In the genomic region with DNA sequence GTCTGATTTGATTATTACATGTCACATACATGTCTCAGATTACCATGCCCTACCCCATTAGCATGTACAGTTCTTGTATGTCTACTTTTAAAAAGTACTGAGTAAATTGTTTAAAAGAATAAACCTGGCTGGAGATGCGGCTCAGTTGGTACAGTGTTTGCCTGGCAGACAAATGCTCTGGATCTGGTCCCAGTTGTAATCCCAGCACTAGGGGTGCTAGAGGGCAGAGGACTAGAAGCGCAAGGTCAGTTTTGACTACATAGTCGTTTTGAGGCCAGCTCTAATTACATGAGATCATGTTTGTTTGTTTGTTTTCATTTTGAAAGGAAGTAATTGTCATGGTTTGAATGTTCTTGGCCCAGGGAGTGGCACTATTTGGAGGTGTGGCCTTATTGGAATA, we compare ENCODE assay signal across 27 mouse cellular contexts. TPM values are rescaled to one million over a fixed set of nuclear protein-coding genes. Genes with fewer than 3 reads are reported as not detected.
A peak's percentile ranks its signal among the peaks of the same experiment; 100 is the strongest.
DNase-seq lines count a peak whose midpoint lies in the region; ATAC-seq and TF ChIP-seq lines count a peak whose summit lies in the region.
"Had no signal": no experiment of that assay in that cellular context is flagged by ENCODE, and none has a peak within 500 bp of the region (broad histone marks: within the 10 kb centered on the region; RNA-seq: fewer than 3 reads in every experiment).

No protein-coding gene starts in this region.

- WGBS in heart, postnatal 0 days: 51% methylated on average over 3 of the region's 3 CpGs
- WGBS in kidney, postnatal 0 days: 61% methylated on average over 3 of the region's 3 CpGs

- no peaks in the 10 kb centered on the region for H3K27me3 ChIP-seq in heart, postnatal 0 days (ENCODE audit: control insufficient read depth, insufficient read depth, low read length)
- no peaks in the 10 kb centered on the region for H3K27me3 ChIP-seq in kidney, postnatal 0 days (ENCODE audit: insufficient read depth, low read length)
- peaks cover 49% of the 10 kb centered on the region for H3K27me3 ChIP-seq in Patski
- H3K27me3 ChIP-seq: stomach, embryonic 15.5 days had no signal

- H3K9me3 ChIP-seq in heart, postnatal 0 days (replicated peaks; ENCODE audit: control insufficient read depth, low read length): no peaks in the 10 kb centered on the region
- no peaks in the 10 kb centered on the region for H3K9me3 ChIP-seq in kidney, postnatal 0 days (replicated peaks; ENCODE audit: low read length)
- H3K9me3 ChIP-seq: G1E; stomach, embryonic 15.5 days had no signal

- no peak overlapping the region for H3K9ac ChIP-seq in heart, postnatal 0 days (replicated peaks; ENCODE audit: low read depth, low read length)
- H3K9ac ChIP-seq in kidney, postnatal 0 days (ENCODE audit: low read depth, low read length): no peak overlapping the region
- H3K9ac ChIP-seq: stomach, embryonic 15.5 days had no signal

- CTCF ChIA-PET in Patski (lab: Charles Lee): interaction anchor here (1.0 kb wide), 1 partner anchor 29 kb away, joined by 3 read pairs; no protein-coding TSS in a partner anchor

- H3K4me3 ChIP-seq in heart, postnatal 0 days (ENCODE audit: low read depth, low read length): no peak overlapping the region
- no peak overlapping the region for H3K4me3 ChIP-seq in kidney, postnatal 0 days (replicated peaks; ENCODE audit: low read depth, low read length)
- H3K4me3 ChIP-seq: stomach, embryonic 15.5 days had no signal

- H3K36me3 ChIP-seq in heart, postnatal 0 days (replicated peaks; ENCODE audit: control insufficient read depth, insufficient read depth, low read length): no peaks in the 10 kb centered on the region
- no peaks in the 10 kb centered on the region for H3K36me3 ChIP-seq in kidney, postnatal 0 days (ENCODE audit: insufficient read depth, low read length)
- H3K36me3 ChIP-seq: G1E; stomach, embryonic 15.5 days had no signal

- ATAC-seq in heart, postnatal 0 days (ENCODE audit: insufficient read depth, low read depth): no peak
- ATAC-seq in kidney, postnatal 0 days (replicated peaks; ENCODE audit: low FRiP score, low read depth): no peak
- no peak for ATAC-seq in Patski
- ATAC-seq in megakaryocyte progenitor cell, adult 5-6 weeks (replicated peaks; ENCODE audit: poor library complexity): no peak
- ATAC-seq: CD4-positive, CD25-positive, alpha-beta regulatory T cell, adult 4 months had no signal

- POLR2A ChIA-PET in Patski (lab: Charles Lee): no interaction called here

- no peaks in the 10 kb centered on the region for H3K4me1 ChIP-seq in heart, postnatal 0 days (ENCODE audit: control insufficient read depth, insufficient read depth)
- H3K4me1 ChIP-seq in kidney, postnatal 0 days (replicated peaks; ENCODE audit: insufficient read depth, low read length): no peaks in the 10 kb centered on the region
- H3K4me1 ChIP-seq: stomach, embryonic 15.5 days had no signal

- TF ChIP-seq EP300 in heart, postnatal 0 days (IDR thresholded peaks at IDR 0.05; ENCODE audit: low read depth): no peak

- in situ Hi-C loops in Patski (cut with MboI; ENCODE audit: low pct_unique_long_range_greater_than_20kb): no loop called here

- peak; percentile 31 for TF ChIP-seq CTCF in heart, postnatal 0 days (IDR thresholded peaks at IDR 0.05; ENCODE audit: low read depth)
- peak; percentile 42; the same call in 1 of the 2 replicates for TF ChIP-seq CTCF in kidney, postnatal 0 days (IDR thresholded peaks at IDR 0.05; ENCODE audit: low read depth)
- TF ChIP-seq CTCF in Patski (IDR thresholded peaks at IDR 0.05): peak; percentile 56

- DNase-seq in adrenal gland, postnatal 14 days: peak; percentile 16
- DNase-seq in adrenal gland, adult (ENCODE audit: inconsistent age in 2 of 2, low spot score in 1 of 2): no peak
- peak; percentile 10 for DNase-seq in heart, postnatal 0 days (ENCODE audit: low spot score)
- no peak for DNase-seq in heart, postnatal 36 days
- no peak for DNase-seq in kidney, postnatal 0 days (ENCODE audit: low spot score)
- no peak for DNase-seq in kidney, postnatal 10 days
- no peak for DNase-seq in Patski (ENCODE audit: low read depth, low spot score)
- DNase-seq: cerebellum, adult 11 months; cerebellum, postnatal 36 days; left cerebral cortex, postnatal 4 days; liver; lung, adult 2 months; right cerebral cortex, postnatal 25 days; thymus, adult 2 months had no signal

- intact Hi-C loops in heart, postnatal 36 days (cut with DNase I): no loop called here

- H3K27ac ChIP-seq in heart, postnatal 0 days (ENCODE audit: low read depth): no peak overlapping the region
- H3K27ac ChIP-seq in kidney, postnatal 0 days: no peak overlapping the region
- H3K27ac ChIP-seq: macrophage; stomach, embryonic 15.5 days had no signal

- no peak overlapping the region for H3K4me2 ChIP-seq in heart, postnatal 0 days (ENCODE audit: low read depth, low read length)
- H3K4me2 ChIP-seq in kidney, postnatal 0 days (ENCODE audit: low read length): no peak overlapping the region
- H3K4me2 ChIP-seq: midbrain, embryonic 11.5 days; stomach, embryonic 15.5 days had no signal

RNA-seq across cellular contexts. Expression of a gene that starts 13.7 kb away (rescaled TPM):
- not detected in 2 replicates for total RNA-seq in adrenal gland, postnatal 14 days (2021)
- total RNA-seq in heart, postnatal 0 days (2014; rRNA removed; ENCODE audit: low replicate concordance): not detected in 2 replicates
- not detected in 2 replicates for polyA plus RNA-seq in heart, postnatal 0 days (2015; fragmentation: Nextera tagmentation; extraction: Ambion mirVana)
- not detected for total RNA-seq in heart, postnatal 36 days (2021)
- polyA plus RNA-seq in kidney, postnatal 0 days (2015; fragmentation: Nextera tagmentation; extraction: Ambion mirVana): not detected in 2 replicates
- polyA plus RNA-seq in Patski (2021): not detected
- total RNA-seq in megakaryocyte progenitor cell, adult 5-6 weeks (2015): not detected in 2 replicates
- total RNA-seq in megakaryocyte progenitor cell, adult 5-6 weeks (2017): not detected in 2 replicates
- total RNA-seq: adrenal gland, adult 18-20 months; gastrocnemius, adult 18-20 months; granulocyte monocyte progenitor cell, adult 5-6 weeks; hematopoietic stem cell, adult 5-6 weeks had no signal
- polyA plus RNA-seq: CD4-positive, CD25-positive, alpha-beta regulatory T cell, adult 4 months; forebrain, embryonic 11.5 days; G1E; kidney, embryonic 16.5 days; lung, adult 2 months; macrophage; spleen, adult 2 months had no signal

Comparison
In these comparisons a context has a peak if more than half of its experiments do, and no peak if none do; other contexts are left out.
1. DNase-seq: peak in adrenal gland, postnatal 14 days (single experiment) and heart, postnatal 0 days (single experiment); none in adrenal gland, adult (0 of 2), heart, postnatal 36 days (0 of 2), kidney, postnatal 0 days (single experiment), kidney, postnatal 10 days (single experiment) and Patski (single experiment).
2. Peak in every context shown above with its lines, with median percentiles within 50 percentile points of each other: CTCF ChIP-seq.